Mouse (Mus musculus): Measurements from ENCODE around the gene Cd37. TPM values are rescaled to one million over a fixed set of nuclear protein-coding genes. Genes with fewer than 3 reads are reported as not detected.

Gene Cd37
- polyA plus RNA-seq, 1 experiment from 2014 or later = 0.88 TPM

- H3K4me1 ChIP-seq = peaks cover 51% of the 10 kb centered on the region
Measured at GRCm38 (mm10) chr7:45232716-45233465, 6.0 kb downstream of the Cd37 start.

DNA sequence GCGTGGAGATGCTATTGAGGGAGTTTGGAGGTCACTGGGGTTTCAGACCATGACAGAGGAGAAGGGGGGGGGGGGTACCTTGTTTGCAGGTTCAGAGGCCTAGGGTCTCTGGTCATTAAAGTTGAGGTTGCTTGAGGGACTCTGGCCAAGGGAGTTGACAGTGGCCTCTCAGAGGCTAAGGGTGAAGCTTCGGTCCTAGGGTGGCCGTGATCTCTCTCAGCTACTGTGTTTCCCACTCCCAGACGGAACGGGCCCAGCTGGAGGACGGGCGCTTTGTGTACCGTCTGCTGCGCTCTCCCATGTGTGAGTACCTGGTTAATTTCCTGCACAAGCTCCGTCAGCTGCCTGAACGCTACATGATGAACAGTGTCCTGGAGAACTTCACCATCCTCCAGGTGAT lies 7.0 kb downstream of the Cd37 start:
- Histone ChIP-seq H3K36me3 (replicated peaks) (peaks cover 73% of the 10 kb centered on the region), H3K4me1 (peaks cover 48% of the 10 kb centered on the region), H3K4me3 (no peak overlapping the region), H3K9me3 (no peaks in the 10 kb centered on the region), H3K27me3 (replicated peaks; ENCODE audit: low read depth, poor library complexity, severe bottlenecking) (peaks cover 23% of the 10 kb centered on the region), H3K27ac (replicated peaks) (no peak overlapping the region)
- WGBS = 89% methylated on average over 11 of the region's 11 CpGs
- no peak for DNase-seq (ENCODE audit: low spot score)

More at GRCm38 (mm10) chr7:45232716-45233465, 6.0 kb downstream of the Cd37 start:
- WGBS = 72% methylated on average over 13 of the region's 13 CpGs
- Histone ChIP-seq H3K9me3 (no peaks in the 10 kb centered on the region), H3K27ac (replicated peaks) (no peak overlapping the region), H3K36me3 (replicated peaks) (peaks cover 64% of the 10 kb centered on the region), H3K4me3 (no peak overlapping the region), H3K27me3 (replicated peaks; ENCODE audit: low read depth, poor library complexity, severe bottlenecking) (peaks cover 33% of the 10 kb centered on the region)
- peak; percentile 11 for DNase-seq (ENCODE audit: low spot score)

- 91% methylated on average over 12 of the region's 12 CpGs for WGBS
- H3K4me1 ChIP-seq = peaks cover 43% of the 10 kb centered on the region
Measured at GRCm38 (mm10) chr7:45231192-45231591, 7.7 kb downstream of the Cd37 start.

GRCm38 (mm10) chr7:45229459-45230203 lies 9.3 kb downstream of the Cd37 start:
- Histone ChIP-seq H3K4me1 (peaks cover 28% of the 10 kb centered on the region), H3K9me3 (no peaks in the 10 kb centered on the region), H3K36me3 (replicated peaks) (peaks cover 96% of the 10 kb centered on the region), H3K27ac (replicated peaks) (no peak overlapping the region), H3K4me3 (no peak overlapping the region), H3K27me3 (replicated peaks; ENCODE audit: low read depth, poor library complexity, severe bottlenecking) (0 out of 2 replicates have a peak, but pooled peaks cover 8% of the 10 kb centered on the region)
- no peak for DNase-seq (ENCODE audit: low spot score)
- 90% methylated on average over 7 of the region's 7 CpGs for WGBS

More at GRCm38 (mm10) chr7:45231192-45231591, 7.7 kb downstream of the Cd37 start:
- Histone ChIP-seq H3K27ac (replicated peaks) (no peak overlapping the region), H3K4me3 (no peak overlapping the region), H3K36me3 (replicated peaks) (peaks cover 81% of the 10 kb centered on the region), H3K27me3 (replicated peaks; ENCODE audit: low read depth, poor library complexity, severe bottlenecking) (peaks cover 16% of the 10 kb centered on the region), H3K9me3 (no peaks in the 10 kb centered on the region)
- no peak for DNase-seq (ENCODE audit: low spot score)

- Histone ChIP-seq H3K27ac (replicated peaks) (no peak overlapping the region), H3K4me1 (peaks cover 22% of the 10 kb centered on the region), H3K27me3 (replicated peaks; ENCODE audit: low read depth, poor library complexity, severe bottlenecking) (0 out of 2 replicates have a peak, but pooled peaks cover 8% of the 10 kb centered on the region), H3K36me3 (replicated peaks) (peaks cover 100% of the 10 kb centered on the region), H3K9me3 (no peaks in the 10 kb centered on the region), H3K4me3 (no peak overlapping the region)
- 93% methylated on average over 8 of the region's 8 CpGs for WGBS
- no peak for DNase-seq (ENCODE audit: low spot score)
Measured at GRCm38 (mm10) chr7:45229046-45229445, 9.9 kb downstream of the Cd37 start.

GRCm38 (mm10) chr7:45228548-45228947 lies 10.4 kb downstream of the Cd37 start:
- H3K36me3 ChIP-seq (replicated peaks) = peaks cover 100% of the 10 kb centered on the region

GRCm38 (mm10) chr7:45226421-45226820 lies 12.5 kb downstream of the Cd37 start:
- peaks cover 100% of the 10 kb centered on the region for H3K36me3 ChIP-seq (replicated peaks)
- no peaks in the 10 kb centered on the region for H3K9me3 ChIP-seq
- 97% methylated on average over 5 of the region's 5 CpGs for WGBS

More at GRCm38 (mm10) chr7:45228548-45228947, 10.4 kb downstream of the Cd37 start:
- Histone ChIP-seq H3K4me1 (peaks cover 17% of the 10 kb centered on the region), H3K27me3 (replicated peaks; ENCODE audit: low read depth, poor library complexity, severe bottlenecking) (0 out of 2 replicates have a peak, but pooled peaks cover 8% of the 10 kb centered on the region), H3K9me3 (no peaks in the 10 kb centered on the region), H3K27ac (replicated peaks) (no peak overlapping the region), H3K4me3 (no peak overlapping the region)
- 97% methylated on average over 18 of the region's 18 CpGs for WGBS
- no peak for DNase-seq (ENCODE audit: low spot score)

DNA sequence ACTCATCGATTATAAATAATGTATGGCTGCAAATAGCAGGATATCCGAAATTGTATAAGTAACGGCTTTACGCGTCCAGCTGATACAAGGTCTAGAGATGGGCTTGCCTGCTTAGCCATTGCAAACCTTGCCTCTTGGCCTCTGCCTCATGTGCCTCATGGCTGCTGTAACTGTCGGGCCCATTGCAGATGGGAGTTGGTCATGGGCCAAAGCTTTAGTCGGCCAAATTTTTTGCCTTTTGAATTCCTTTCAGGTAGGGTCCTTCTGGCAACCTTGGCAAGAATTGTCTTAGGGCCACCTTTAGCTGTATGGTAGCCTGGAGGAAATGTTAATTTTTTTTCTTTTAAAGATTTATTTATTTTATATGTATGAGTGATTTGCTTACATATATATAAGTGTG lies 14.1 kb downstream of the Cd37 start:
- Histone ChIP-seq H3K27me3 (replicated peaks; ENCODE audit: low read depth, poor library complexity, severe bottlenecking) (no peaks in the 10 kb centered on the region), H3K27ac (replicated peaks) (no peak overlapping the region), H3K36me3 (replicated peaks) (peaks cover 100% of the 10 kb centered on the region), H3K4me1 (0 out of 2 replicates have a peak, but pooled peaks cover 6% of the 10 kb centered on the region), H3K4me3 (no peak overlapping the region), H3K9me3 (no peaks in the 10 kb centered on the region)
- 95% methylated on average over 7 of the region's 7 CpGs for whole genome bisulfite sequencing
- no peak for DNase-seq (ENCODE audit: low spot score)

More at GRCm38 (mm10) chr7:45226421-45226820, 12.5 kb downstream of the Cd37 start:
- Histone ChIP-seq H3K4me1 (no peaks in the 10 kb centered on the region), H3K4me3 (no peak overlapping the region), H3K27me3 (replicated peaks; ENCODE audit: low read depth, poor library complexity, severe bottlenecking) (no peaks in the 10 kb centered on the region), H3K27ac (replicated peaks) (no peak overlapping the region)
- no peak for DNase-seq (ENCODE audit: low spot score)

- Histone ChIP-seq H3K4me3 (no peak overlapping the region), H3K4me1 (peaks cover 36% of the 10 kb centered on the region), H3K9me3 (no peaks in the 10 kb centered on the region), H3K27me3 (replicated peaks; ENCODE audit: low read depth, poor library complexity, severe bottlenecking) (no peaks in the 10 kb centered on the region), H3K36me3 (replicated peaks) (peaks cover 99% of the 10 kb centered on the region), H3K27ac (replicated peaks) (no peak overlapping the region)
- DNase-seq (ENCODE audit: low spot score) = no peak
- 89% methylated on average over 2 of the region's 2 CpGs for WGBS
Measured at GRCm38 (mm10) chr7:45221680-45222079, 17.2 kb downstream of the Cd37 start.

DNA sequence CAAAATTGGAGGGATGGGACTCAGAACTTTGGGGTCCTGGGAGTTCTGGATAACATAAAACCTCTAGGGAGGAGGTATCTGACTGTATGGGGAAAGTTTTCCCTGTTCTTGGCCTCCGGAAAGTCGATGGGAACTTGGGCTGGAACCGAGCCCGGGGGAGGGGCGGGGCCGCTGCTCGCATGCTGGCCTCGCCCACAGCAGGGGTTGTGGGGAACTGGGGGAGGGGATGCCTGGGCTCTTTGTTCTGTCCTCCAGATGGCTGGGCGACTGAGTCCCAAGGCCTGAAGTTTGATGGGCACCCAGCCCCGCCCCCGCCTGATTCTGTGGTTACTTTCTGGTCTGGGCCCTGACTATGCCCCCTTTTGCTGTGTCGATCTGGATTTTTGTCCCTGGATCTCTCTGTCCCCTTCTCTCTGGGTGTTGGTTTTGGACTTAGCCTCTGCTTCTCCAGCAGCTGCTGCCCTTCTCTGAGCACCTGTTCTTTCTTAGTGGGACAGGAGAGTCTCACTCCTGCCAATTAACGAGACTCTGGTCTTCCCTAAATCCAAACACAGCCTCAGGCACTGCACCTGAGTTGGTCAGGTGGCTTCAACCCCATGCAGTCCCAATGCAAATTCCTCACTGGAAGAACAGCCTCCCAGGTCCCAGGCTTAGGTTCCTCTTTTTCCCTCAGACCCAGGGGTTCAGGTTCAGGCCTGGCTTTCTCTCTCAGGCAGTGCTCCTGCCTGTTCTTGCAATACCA lies 22.3 kb downstream of the Cd37 start:
- peaks cover 59% of the 10 kb centered on the region for H3K4me1 ChIP-seq
- H3K9me3 ChIP-seq = no peaks in the 10 kb centered on the region
- peaks cover 49% of the 10 kb centered on the region for H3K36me3 ChIP-seq (replicated peaks)
- peak overlapping the region; percentile 84 for H3K4me3 ChIP-seq
- peak overlapping the region; percentile 99 for H3K27ac ChIP-seq (replicated peaks)
- H3K27me3 ChIP-seq (replicated peaks; ENCODE audit: low read depth, poor library complexity, severe bottlenecking) = peaks cover 24% of the 10 kb centered on the region
- WGBS = under 1% methylated on average over 13 of the region's 13 CpGs
- peak; percentile 96 for DNase-seq (ENCODE audit: low spot score)

GRCm38 (mm10) chr7:45215673-45216441 lies 23.1 kb downstream of the Cd37 start, which contains the start of gene Tead2:
TSS of gene Tead2 (plus strand) at chr7:45215753.
- peaks cover 63% of the 10 kb centered on the region for H3K4me1 ChIP-seq
- peak within 1 kb of the TSS; percentile 84 for H3K4me3 ChIP-seq
- DNase-seq (ENCODE audit: low spot score) = peak; percentile 90
- H3K36me3 ChIP-seq (replicated peaks) = peaks cover 41% of the 10 kb centered on the region
- peaks cover 32% of the 10 kb centered on the region for H3K27me3 ChIP-seq (replicated peaks; ENCODE audit: low read depth, poor library complexity, severe bottlenecking)
- under 1% methylated on average over 55 of the region's 55 CpGs for WGBS
- H3K27ac ChIP-seq (replicated peaks) = peak within 1 kb of the TSS; percentile 99
- H3K9me3 ChIP-seq = no peaks in the 10 kb centered on the region

All from embryonic facial prominence, embryonic 10.5 days (tissue).